Mouse (Mus musculus) testis, postnatal 14 days (tissue): ENCODE measurements around the gene Vps33b.
"Not testable (repeated sequence)": the region's sequence is repeated elsewhere in the genome, so short reads cannot be mapped to it uniquely, and the experiment has no call there.

Experiments used
- DNase-seq: peaks from one replicate; pipeline ENCODE4 v3.0.0; 2021; ENCODE audit warnings: low spot score

Vps33b gene

DNA sequence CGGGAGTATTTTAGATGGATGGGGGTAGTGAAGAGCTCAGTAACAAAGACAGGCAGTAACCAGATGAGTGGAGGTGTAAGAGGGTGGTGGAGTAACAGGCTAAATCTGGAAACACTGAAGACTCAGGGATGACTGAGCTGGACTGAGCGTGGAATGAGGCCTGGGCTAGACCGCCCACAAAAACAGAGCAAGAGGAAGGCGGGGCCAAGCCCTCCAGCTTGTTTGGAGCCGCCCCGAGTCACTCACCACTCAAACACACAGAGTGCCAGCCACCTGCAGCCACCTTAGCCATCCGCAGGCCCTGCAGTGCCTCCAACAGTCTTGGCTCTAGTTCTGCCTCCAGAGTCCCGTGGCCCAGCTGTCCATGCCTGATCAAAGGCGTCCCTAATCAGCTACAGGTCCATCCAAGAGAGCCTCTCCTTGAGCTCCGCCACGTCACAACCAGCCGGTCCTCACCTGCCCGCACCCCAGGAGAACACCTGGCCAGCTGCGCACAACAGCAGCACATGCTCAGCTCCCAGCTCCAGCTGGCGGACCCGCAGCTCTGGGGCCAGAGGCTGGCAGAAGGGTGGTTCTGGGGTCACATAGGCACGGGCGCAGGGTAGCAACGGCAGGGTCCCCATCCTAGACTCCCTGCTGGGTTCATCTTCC is 50.5 kb downstream of the Vps33b start:
- DNase-seq, result no peak

DNA sequence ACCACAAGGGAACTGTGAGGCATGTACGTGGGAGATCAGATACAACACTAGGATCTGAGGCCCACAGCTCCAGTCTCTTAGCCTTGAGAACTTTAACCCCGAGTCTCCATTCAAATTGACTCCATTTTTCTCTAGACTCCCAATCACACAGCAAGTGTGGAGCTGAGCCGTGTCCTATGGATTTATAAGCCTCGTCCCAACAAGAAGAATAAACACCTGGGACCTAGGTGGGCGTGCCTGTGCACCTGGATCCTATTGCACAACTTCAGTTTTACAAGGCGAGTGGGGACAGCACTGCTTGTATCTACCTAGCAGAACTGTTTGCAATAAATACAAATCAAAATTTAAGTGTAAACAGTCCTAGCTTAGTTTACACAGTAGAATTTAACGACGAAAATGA is 53.9 kb downstream of the Vps33b start:
- DNase-seq, result no peak

DNA sequence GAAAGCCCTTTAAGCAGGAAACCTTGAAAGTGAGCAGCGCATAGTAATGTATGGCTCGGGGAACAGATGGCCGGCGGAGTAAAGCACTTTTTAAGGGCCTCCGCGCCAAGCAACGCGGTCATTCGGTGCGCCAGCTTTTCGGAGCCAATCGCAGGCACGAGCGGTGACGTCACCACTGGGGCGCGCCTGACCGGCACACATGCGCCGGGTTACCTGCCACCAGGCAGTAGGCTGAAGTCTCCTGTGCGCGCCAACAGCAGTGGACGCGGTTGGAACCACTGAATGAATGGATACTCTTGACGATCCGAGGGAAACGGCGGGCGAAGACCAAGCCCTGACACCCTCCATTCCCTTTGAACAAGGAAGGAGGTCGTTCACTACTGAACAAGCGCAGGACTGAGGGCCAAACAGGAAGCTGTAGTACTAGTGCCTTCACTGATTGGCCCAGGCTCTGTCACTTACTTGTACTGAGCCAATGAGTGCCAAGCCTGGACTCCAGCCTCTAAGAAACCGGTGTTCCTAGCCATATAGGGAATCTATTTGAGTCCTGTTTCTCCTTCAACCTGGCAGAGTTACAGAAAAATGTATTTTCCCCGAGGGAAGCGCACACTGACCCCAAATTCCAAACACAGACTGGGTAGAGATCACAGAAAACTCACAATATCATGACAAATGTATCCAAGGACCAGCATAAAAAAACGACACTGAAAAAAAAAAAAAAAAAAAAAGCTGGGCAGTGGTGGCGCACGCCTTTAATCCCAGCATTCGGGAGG is 54.8 kb downstream of the Vps33b start, which contains the start of gene Rccd1:
Gene Rccd1 (minus strand): TSS at position 412 of the 773 bp plus-strand sequence.
- peak; percentile 93 for DNase-seq

DNA sequence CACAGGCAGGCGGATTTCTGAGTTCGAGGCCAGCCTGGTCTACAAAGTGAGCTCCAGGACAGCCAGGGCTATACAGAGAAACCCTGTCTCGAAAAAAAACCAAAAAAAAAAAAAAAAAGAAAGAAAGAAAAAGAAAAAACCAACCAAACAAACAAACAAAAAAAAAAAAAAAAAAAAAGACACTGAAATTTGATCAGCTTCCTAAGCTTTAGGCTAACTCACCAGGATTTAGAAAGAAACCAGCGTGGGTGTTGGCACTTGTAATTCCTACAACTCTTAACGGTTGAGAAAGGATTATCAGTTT is 55.3 kb downstream of the Vps33b start:
- not testable (repeated sequence) for DNase-seq

DNA sequence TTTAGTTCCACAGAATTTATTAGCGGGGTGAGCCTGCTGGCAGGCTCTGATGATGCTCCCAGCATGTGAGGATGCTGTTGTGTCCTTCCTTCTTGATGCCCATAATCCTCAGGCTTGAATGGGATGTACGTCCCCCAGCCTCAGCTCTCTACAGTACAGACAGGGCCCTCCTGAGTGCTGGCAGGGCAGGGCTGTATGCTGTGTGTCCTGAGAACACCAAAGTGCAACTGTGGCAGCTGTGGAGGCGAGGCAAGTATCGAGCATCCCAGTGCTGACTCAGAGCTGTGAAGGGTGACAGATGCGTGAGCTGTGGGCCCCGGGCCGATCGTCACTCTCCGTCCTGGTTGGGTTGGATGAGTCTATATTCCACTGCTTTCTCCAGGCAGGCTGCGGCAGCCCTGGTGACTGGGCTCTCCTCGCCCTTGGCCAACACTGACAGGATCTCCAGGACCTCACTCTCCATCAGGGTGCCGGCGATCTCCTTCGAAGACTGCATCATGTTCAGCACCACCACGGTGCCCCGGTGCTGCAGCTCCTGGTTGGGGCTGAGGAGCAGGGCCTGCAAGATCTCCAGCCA is 55.9 kb downstream of the Vps33b start:
- DNase-seq, result no peak

- DNase-seq, result no peak
Measured at GRCm38 (mm10) chr7:80326076-80326475, 56.6 kb downstream of the Vps33b start.

GRCm38 (mm10) chr7:80330278-80330677 is 60.8 kb downstream of the Vps33b start:
- DNase-seq, result no peak

DNA sequence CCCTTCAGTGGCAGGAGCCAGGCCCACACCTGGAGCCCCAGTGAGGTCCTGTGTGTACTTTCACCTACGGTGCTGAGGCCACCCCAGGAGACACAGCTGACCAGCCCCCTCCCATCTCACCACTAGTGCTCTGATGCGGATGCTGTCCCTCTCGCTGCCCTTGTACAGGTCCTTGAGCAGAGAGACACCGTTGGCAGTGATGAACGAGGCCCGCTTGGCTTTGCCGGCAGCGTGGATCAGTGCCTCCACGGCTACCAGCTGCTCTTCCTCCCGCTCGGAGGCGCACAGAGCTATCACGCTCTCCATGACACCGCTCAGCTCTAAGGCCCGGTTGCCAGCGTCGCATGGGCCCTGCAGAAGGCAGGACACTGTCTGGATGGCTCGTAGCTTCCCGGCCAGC is 62.0 kb downstream of the Vps33b start:
- no peak for DNase-seq

GRCm38 (mm10) chr7:80334848-80335247 is 65.4 kb downstream of the Vps33b start:
- DNase-seq, result no peak

DNA sequence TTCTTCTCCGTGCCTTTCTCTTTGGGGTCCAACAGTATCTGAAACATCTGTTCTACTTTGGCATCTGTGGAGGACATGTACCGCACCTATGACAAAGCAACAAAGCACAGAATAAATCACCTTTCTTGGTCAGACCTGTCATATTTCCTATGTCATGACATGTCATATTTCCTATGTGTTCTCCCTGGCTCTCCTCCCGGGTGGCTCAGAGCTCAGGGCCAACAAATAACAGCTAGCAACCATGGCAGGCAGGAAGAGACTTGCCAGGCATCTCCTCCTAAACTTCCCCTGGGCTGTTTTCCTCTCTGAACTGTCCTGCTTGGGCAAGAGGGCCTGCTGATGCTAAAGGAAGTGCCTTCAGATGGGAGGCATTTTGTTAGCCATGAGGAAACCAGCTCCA is 67.5 kb downstream of the Vps33b start:
- no peak for DNase-seq

GRCm38 (mm10) chr7:80339371-80339770 is 69.9 kb downstream of the Vps33b start:
- DNase-seq, result no peak

GRCm38 (mm10) chr7:80339793-80340628 is 70.6 kb downstream of the Vps33b start:
- peak; percentile 94 for DNase-seq

GRCm38 (mm10) chr7:80340793-80341192 is 71.3 kb downstream of the Vps33b start, which contains the start of gene Unc45a:
Unc45a (minus strand) TSS chr7:80341005.
- DNase-seq, result peak; percentile 64
